Mouse (Mus musculus) G1E (cell line): Measurements from ENCODE around the gene Trim38. TPM values are rescaled to one million over a fixed set of nuclear protein-coding genes. Genes with fewer than 3 reads are reported as not detected.

Experiments used
- ATAC-seq: 2 replicates; pipeline ENCODE4 v1.8.0; 2016; ENCODE audit warnings: mild to moderate bottlenecking; ENCODE audit not compliant: insufficient number of reproducible peaks, poor library complexity, low FRiP score, severe bottlenecking; ENCODE audit errors: extremely low read depth
- DNase-seq: peaks from one replicate; pipeline ENCODE4 v3.0.0; 2012; ENCODE audit warnings: low spot score
- H3K27me3 ChIP-seq: 2 replicates; pipeline ENCODE4 v1.6.1; 2012; ENCODE audit warnings: mild to moderate bottlenecking, low read length, inconsistent platforms; ENCODE audit not compliant: insufficient read depth
- H3K36me3 ChIP-seq: replicated peaks from 2 replicates; pipeline ENCODE3; 2012; ENCODE audit warnings: mild to moderate bottlenecking, inconsistent platforms
- H3K4me1 ChIP-seq: 2 replicates; pipeline ENCODE4 v1.6.1; 2012; ENCODE audit warnings: low read depth, low read length, inconsistent platforms, mixed read lengths; ENCODE audit not compliant: insufficient read depth
- H3K4me3 ChIP-seq: 2 replicates; pipeline ENCODE4 v1.5.1; 2012; ENCODE audit warnings: low read depth, mild to moderate bottlenecking, inconsistent platforms, low read length, moderate library complexity, mixed read lengths
- H3K9me3 ChIP-seq: replicated peaks from 2 replicates; pipeline ENCODE4 v1.6.1; 2012; ENCODE audit warnings: inconsistent platforms
- CTCF ChIP-seq: IDR thresholded peaks from 2 replicates; pipeline ENCODE4 v1.5.1; 2012; ENCODE audit warnings: low read depth, low read length, inconsistent platforms, mixed read lengths
- GATA1 ChIP-seq: IDR thresholded peaks from 2 replicates; pipeline ENCODE4 v1.6.1; 2012; ENCODE audit warnings: borderline replicate concordance, low read length, inconsistent platforms, mixed read lengths
- GATA2 ChIP-seq: IDR thresholded peaks from 2 replicates; pipeline ENCODE4 v1.6.1; 2012; ENCODE audit warnings: low read depth, low read length, inconsistent platforms, borderline replicate concordance
- POLR2AphosphoS5 ChIP-seq: IDR thresholded peaks from 2 replicates; pipeline ENCODE4 v1.6.1; 2012; ENCODE audit warnings: low read depth, low read length, inconsistent platforms; ENCODE audit not compliant: insufficient replicate concordance
- TAL1 ChIP-seq: conservative IDR thresholded peaks from 2 replicates; pipeline ENCODE4 v1.6.1; 2012; ENCODE audit warnings: low read depth, low read length, inconsistent platforms, mixed read lengths
- polyA plus RNA-seq: library from polyadenylated mRNA; stranded (reverse); fragments of >175 nt; gene quantifications from 2 replicates; pipeline ENCODE4 v1.2.3, GENCODE M21; 2012
- total RNA-seq, 2 experiments: library from RNA; stranded (forward) in 1 of 2; stranded (reverse) in 1 of 2; fragments of 200-1000 nt in 1 of 2; fragments of >200 nt in 1 of 2; fragmentation: Nextera tagmentation in 1 of 2; gene quantifications; 2 replicates each; pipeline ENCODE4 v1.2.3; 2014 to 2017

The Trim38 gene
- total and polyA plus RNA-seq, 3 experiments, result 0.27 TPM; not detected in 2

GRCm38 (mm10) chr13:23804532-23804931, 34.8 kb downstream of the Trim38 start:
- DNase-seq (no peak), ATAC-seq (no peak)
- H3K4me1 ChIP-seq, result no peaks in the 10 kb centered on the region

GRCm38 (mm10) chr13:23806422-23807052, 36.8 kb downstream of the Trim38 start, which contains the start of gene Slc17a2:
Slc17a2 (plus strand) TSS chr13:23806993.
- no peaks in the 10 kb centered on the region for H3K4me1 ChIP-seq
- H3K36me3 ChIP-seq, result no peaks in the 10 kb centered on the region
- DNase-seq, result no peak
- H3K4me3 ChIP-seq, result no peak within 1 kb of the TSS
- H3K9me3 ChIP-seq, result no peaks in the 10 kb centered on the region
- peaks cover 11% of the 10 kb centered on the region for H3K27me3 ChIP-seq
- TF ChIP-seq POLR2AphosphoS5 (no peak), CTCF (no peak), GATA1 (no peak), TAL1 (no peak), GATA2 (no peak)
- ATAC-seq, result no peak

More at GRCm38 (mm10) chr13:23804532-23804931, 34.8 kb downstream of the Trim38 start:
- H3K4me3 ChIP-seq, result no peak overlapping the region
- H3K27me3 ChIP-seq, result peaks cover 11% of the 10 kb centered on the region
- no peaks in the 10 kb centered on the region for H3K36me3 ChIP-seq
- TF ChIP-seq GATA1, result no peak
- TF ChIP-seq POLR2AphosphoS5, result no peak
- TF ChIP-seq TAL1, result no peak
- TF ChIP-seq GATA2, result no peak
- no peak for TF ChIP-seq CTCF
- H3K9me3 ChIP-seq, result no peaks in the 10 kb centered on the region

- peaks cover 15% of the 10 kb centered on the region for H3K27me3 ChIP-seq
- DNase-seq (no peak), ATAC-seq (no peak)
- H3K36me3 ChIP-seq, result no peaks in the 10 kb centered on the region
- no peak overlapping the region for H3K4me3 ChIP-seq
- TF ChIP-seq CTCF, result no peak
- no peak for TF ChIP-seq GATA1
- no peak for TF ChIP-seq GATA2
- no peak for TF ChIP-seq POLR2AphosphoS5
- TF ChIP-seq TAL1, result no peak
- H3K9me3 ChIP-seq, result no peaks in the 10 kb centered on the region
- H3K4me1 ChIP-seq, result no peaks in the 10 kb centered on the region
These were observed 46.4 kb downstream of the Trim38 start for GRCm38 (mm10) chr13:23816148-23816547.

- TF ChIP-seq CTCF (no peak), POLR2AphosphoS5 (no peak), GATA2 (no peak), GATA1 (no peak), TAL1 (no peak)
- Histone ChIP-seq H3K4me3 (no peak overlapping the region), H3K9me3 (no peaks in the 10 kb centered on the region), H3K27me3 (peaks cover 6% of the 10 kb centered on the region; the same call in 1 of the 2 replicates), H3K4me1 (no peaks in the 10 kb centered on the region), H3K36me3 (no peaks in the 10 kb centered on the region)
- no peak for ATAC-seq
- DNase-seq, result no peak
These were observed 50.6 kb downstream of the Trim38 start for GRCm38 (mm10) chr13:23820179-23820940.

GRCm38 (mm10) chr13:23822213-23822612, 52.5 kb downstream of the Trim38 start:
- no peak for TF ChIP-seq GATA1
- TF ChIP-seq CTCF, result no peak
- no peak for TF ChIP-seq TAL1
- TF ChIP-seq POLR2AphosphoS5, result no peak
- no peak for TF ChIP-seq GATA2
- no peaks in the 10 kb centered on the region for H3K4me1 ChIP-seq
- no peak for DNase-seq
- H3K27me3 ChIP-seq, result peaks cover 6% of the 10 kb centered on the region; the same call in 1 of the 2 replicates
- no peaks in the 10 kb centered on the region for H3K36me3 ChIP-seq
- no peak overlapping the region for H3K4me3 ChIP-seq
- no peaks in the 10 kb centered on the region for H3K9me3 ChIP-seq
- no peak for ATAC-seq

- TF ChIP-seq CTCF (no peak), TAL1 (no peak), GATA1 (no peak)
- no peaks in the 10 kb centered on the region for H3K9me3 ChIP-seq
- H3K4me1 ChIP-seq, result no peaks in the 10 kb centered on the region
- no peaks in the 10 kb centered on the region for H3K36me3 ChIP-seq
- no peak overlapping the region for H3K4me3 ChIP-seq
- ATAC-seq (no peak), DNase-seq (no peak)
- H3K27me3 ChIP-seq, result no peaks in the 10 kb centered on the region; the same call in 1 of the 2 replicates
These were observed 56.9 kb downstream of the Trim38 start for GRCm38 (mm10) chr13:23826606-23827005.
